Mouse (Mus musculus) myocyte (in vitro differentiated cells): Measurements from ENCODE around the gene Fkbp8. TPM values are rescaled to one million over a fixed set of nuclear protein-coding genes. Genes with fewer than 3 reads are reported as not detected.
A peak's percentile ranks its signal among the peaks of the same experiment; 100 is the strongest.

Experiments used
- H3K27me3 ChIP-seq: one replicate; pipeline ENCODE4 v1.6.1; 2011; ENCODE audit not compliant: control insufficient read depth, insufficient read depth, insufficient read length
- H3K36me3 ChIP-seq: one replicate; pipeline ENCODE4 v1.6.1; 2011; ENCODE audit not compliant: control insufficient read depth, insufficient read depth
- H3K4me2 ChIP-seq: one replicate; pipeline ENCODE4 v1.6.1; 2011; ENCODE audit warnings: low read depth, control low read depth
- H3K4me3 ChIP-seq: one replicate; pipeline ENCODE4 v1.5.1; 2011; ENCODE audit warnings: mild to moderate bottlenecking, control low read depth, moderate library complexity
- H3K79me2 ChIP-seq: one replicate; pipeline ENCODE4 v1.6.1; 2011; ENCODE audit not compliant: control insufficient read depth, insufficient read depth
- H3ac ChIP-seq: one replicate; pipeline ENCODE4 v1.6.1; 2011; ENCODE audit not compliant: control insufficient read depth, insufficient read length
- CEBPB ChIP-seq: IDR thresholded peaks from 2 replicates; pipeline ENCODE4 v1.6.1; 2011; ENCODE audit warnings: mild to moderate bottlenecking, moderate library complexity; ENCODE audit not compliant: poor library complexity, insufficient read depth, severe bottlenecking
- E2F4 ChIP-seq: IDR thresholded peaks from one replicate; pipeline ENCODE4 v1.6.1; 2011; ENCODE audit warnings: mild to moderate bottlenecking, control low read depth, moderate library complexity; ENCODE audit not compliant: insufficient read depth
- MAX ChIP-seq: IDR thresholded peaks from one replicate; pipeline ENCODE4 v1.6.1; 2011; ENCODE audit warnings: low read depth, mild to moderate bottlenecking, control low read depth
- MYOD1 ChIP-seq, 3 experiments: IDR thresholded peaks; one replicate each; pipeline ENCODE4 v1.6.1; 2011; ENCODE audit warnings: control low read depth in 2 of 3, low read depth in 2 of 3, mild to moderate bottlenecking in 2 of 3, moderate library complexity in 1 of 3; ENCODE audit not compliant: insufficient read length in 2 of 3, control insufficient read depth in 1 of 3
- MYOG ChIP-seq, 3 experiments: IDR thresholded peaks; one replicate each; pipeline ENCODE4 v1.6.1; 2011; ENCODE audit warnings: control low read depth in 2 of 3, low read depth in 2 of 3, mild to moderate bottlenecking in 2 of 3; ENCODE audit not compliant: insufficient read length in 2 of 3, control insufficient read depth in 1 of 3, insufficient read depth in 1 of 3
- POLR2A ChIP-seq: IDR thresholded peaks from one replicate; pipeline ENCODE4 v1.6.1; 2011; ENCODE audit warnings: low read depth, mild to moderate bottlenecking, control low read depth, moderate library complexity; ENCODE audit not compliant: insufficient read length
- POLR2AphosphoS2 ChIP-seq: IDR thresholded peaks from one replicate; pipeline ENCODE4 v1.6.1; 2011; ENCODE audit warnings: low read depth, control low read depth; ENCODE audit not compliant: insufficient read length
- REST ChIP-seq: IDR thresholded peaks from one replicate; pipeline ENCODE4 v1.6.1; 2011; ENCODE audit warnings: mild to moderate bottlenecking, control low read depth, moderate library complexity; ENCODE audit not compliant: insufficient read depth, insufficient read length
- SRF ChIP-seq: IDR thresholded peaks from one replicate; pipeline ENCODE4 v1.6.1; 2011; ENCODE audit warnings: low read depth; ENCODE audit not compliant: control insufficient read depth, insufficient read length
- TCF12 ChIP-seq: IDR thresholded peaks from one replicate; pipeline ENCODE4 v1.6.1; 2011; ENCODE audit warnings: mild to moderate bottlenecking, control low read depth; ENCODE audit not compliant: poor library complexity, insufficient read depth, severe bottlenecking
- TCF3 ChIP-seq: IDR thresholded peaks from one replicate; pipeline ENCODE4 v1.6.1; 2011; ENCODE audit warnings: low read depth, control low read depth; ENCODE audit not compliant: insufficient read length
- USF1 ChIP-seq: IDR thresholded peaks from one replicate; pipeline ENCODE4 v1.6.1; 2011; ENCODE audit warnings: low read depth, mild to moderate bottlenecking, control low read depth, moderate library complexity
- polyA plus RNA-seq: library from polyadenylated mRNA; unstranded; fragments of >200 nt; fragmentation: generic; extraction: Trizol; gene quantifications from one replicate; pipeline ENCODE4 v1.2.1, GENCODE M21; 2012; ENCODE audit warnings: missing spikeins

Gene Fkbp8
- polyA plus RNA-seq, 1 experiment = 329 TPM

GRCm38 (mm10) chr8:70561357-70561756, 33.8 kb downstream of the Fkbp8 start:
- H3K36me3 ChIP-seq = no peaks in the 10 kb centered on the region
- H3K79me2 ChIP-seq = peaks cover 37% of the 10 kb centered on the region
- no peak overlapping the region for H3K4me3 ChIP-seq
- TF ChIP-seq TCF12 = no peak
- TF ChIP-seq TCF3 = no peak
- TF ChIP-seq POLR2A = no peak
- no peak for TF ChIP-seq MYOD1 (IDR thresholded peaks at IDR 0.05; ENCODE audit: control insufficient read depth in 1 of 3, insufficient read length in 2 of 3, low read depth in 2 of 3)
- TF ChIP-seq SRF = no peak
- TF ChIP-seq MAX = no peak
- no peak for TF ChIP-seq E2F4
- no peak for TF ChIP-seq REST
- TF ChIP-seq MYOG (IDR thresholded peaks at IDR 0.05; ENCODE audit: control insufficient read depth in 1 of 3, insufficient read depth in 1 of 3, insufficient read length in 2 of 3, low read depth in 2 of 3) = no peak
- TF ChIP-seq USF1 = no peak
- TF ChIP-seq POLR2AphosphoS2 = no peak
- TF ChIP-seq CEBPB = no peak
- no peaks in the 10 kb centered on the region for H3K27me3 ChIP-seq
- H3ac ChIP-seq = no peak overlapping the region
- peak overlapping the region; percentile 41 for H3K4me2 ChIP-seq

GRCm38 (mm10) chr8:70561809-70562535, 34.4 kb downstream of the Fkbp8 start:
- H3K79me2 ChIP-seq = peaks cover 37% of the 10 kb centered on the region
- no peaks in the 10 kb centered on the region for H3K27me3 ChIP-seq
- H3K36me3 ChIP-seq = no peaks in the 10 kb centered on the region
- H3K4me2 ChIP-seq = peak overlapping the region; percentile 41
- no peak overlapping the region for H3ac ChIP-seq
- TF ChIP-seq POLR2A (no peak), MYOD1 (IDR thresholded peaks at IDR 0.05; ENCODE audit: control insufficient read depth in 1 of 3, insufficient read length in 2 of 3, low read depth in 2 of 3) (peak in 1 of 3 experiments; percentile 22)
- no peak overlapping the region for H3K4me3 ChIP-seq

DNA sequence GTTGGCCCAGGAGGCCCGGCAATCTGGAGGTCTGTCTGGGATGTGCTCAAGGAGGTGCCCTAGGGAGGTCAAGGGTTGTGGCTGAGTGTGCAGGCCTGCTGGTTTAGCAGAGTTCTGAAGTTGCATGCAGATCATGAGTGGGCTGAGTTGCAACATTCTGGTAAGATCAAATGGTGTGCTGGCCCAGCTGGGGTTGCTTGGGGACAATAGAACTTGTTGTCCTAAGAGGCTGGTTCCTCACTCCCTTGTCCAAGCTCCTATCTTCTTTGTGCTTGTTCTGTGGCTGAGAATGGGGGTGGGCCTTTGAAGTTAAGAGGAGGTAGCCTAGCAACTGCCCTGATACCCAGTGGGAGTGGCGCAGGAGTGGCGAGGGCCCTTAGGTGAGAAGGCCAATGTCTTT, 35.3 kb downstream of the Fkbp8 start:
- peaks cover 36% of the 10 kb centered on the region for H3K79me2 ChIP-seq
- H3ac ChIP-seq = no peak overlapping the region
- H3K4me3 ChIP-seq = no peak overlapping the region
- H3K36me3 ChIP-seq = no peaks in the 10 kb centered on the region
- H3K27me3 ChIP-seq = no peaks in the 10 kb centered on the region
- H3K4me2 ChIP-seq = no peak overlapping the region
- TF ChIP-seq POLR2A (no peak), E2F4 (no peak), SRF (no peak), TCF3 (no peak), USF1 (no peak), REST (no peak), POLR2AphosphoS2 (no peak), CEBPB (no peak), MAX (no peak), TCF12 (no peak), MYOG (IDR thresholded peaks at IDR 0.05; ENCODE audit: control insufficient read depth in 1 of 3, insufficient read depth in 1 of 3, insufficient read length in 2 of 3, low read depth in 2 of 3) (no peak), MYOD1 (IDR thresholded peaks at IDR 0.05; ENCODE audit: control insufficient read depth in 1 of 3, insufficient read length in 2 of 3, low read depth in 2 of 3) (no peak)

DNA sequence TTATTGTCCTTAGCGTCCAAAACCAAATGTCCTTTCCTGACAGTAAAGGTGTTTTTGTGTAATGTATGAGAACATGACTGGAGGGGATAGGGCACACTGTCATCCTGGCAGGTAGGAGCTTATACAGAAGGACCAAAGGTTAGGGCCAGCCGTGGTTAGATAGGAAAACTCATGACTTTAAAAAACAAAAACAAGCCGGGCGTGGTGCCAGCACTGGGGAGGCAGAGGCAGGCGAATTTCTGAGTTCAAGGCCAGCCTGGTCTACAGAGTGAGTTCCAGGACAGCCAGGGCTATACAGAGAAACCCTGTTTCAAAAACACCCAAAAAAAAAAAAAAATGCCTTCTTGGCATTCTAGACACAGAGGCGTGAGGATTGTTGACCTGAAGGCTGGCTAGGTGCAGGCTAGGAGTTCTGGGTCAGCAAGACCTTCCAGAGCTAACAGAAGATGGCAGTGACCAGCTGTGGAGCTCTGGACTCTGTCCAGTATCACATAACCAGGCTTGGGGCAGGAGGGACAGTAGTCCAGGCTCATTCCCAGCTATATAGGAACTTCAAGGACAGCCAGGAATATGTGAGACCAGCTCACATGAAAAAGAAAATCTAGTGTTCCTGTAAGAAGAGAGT, 36.4 kb downstream of the Fkbp8 start:
- H3K79me2 ChIP-seq = peaks cover 33% of the 10 kb centered on the region
- H3K4me2 ChIP-seq = no peak overlapping the region
- H3ac ChIP-seq = no peak overlapping the region
- no peak for TF ChIP-seq SRF
- no peak for TF ChIP-seq REST
- no peak for TF ChIP-seq CEBPB
- no peak for TF ChIP-seq USF1
- peak in 1 of 3 experiments; percentile 31 for TF ChIP-seq MYOD1 (IDR thresholded peaks at IDR 0.05; ENCODE audit: control insufficient read depth in 1 of 3, insufficient read length in 2 of 3, low read depth in 2 of 3)
- TF ChIP-seq MYOG (IDR thresholded peaks at IDR 0.05; ENCODE audit: control insufficient read depth in 1 of 3, insufficient read depth in 1 of 3, insufficient read length in 2 of 3, low read depth in 2 of 3) = no peak
- no peaks in the 10 kb centered on the region for H3K27me3 ChIP-seq
- H3K4me3 ChIP-seq = no peak overlapping the region
- H3K36me3 ChIP-seq = no peaks in the 10 kb centered on the region

DNA sequence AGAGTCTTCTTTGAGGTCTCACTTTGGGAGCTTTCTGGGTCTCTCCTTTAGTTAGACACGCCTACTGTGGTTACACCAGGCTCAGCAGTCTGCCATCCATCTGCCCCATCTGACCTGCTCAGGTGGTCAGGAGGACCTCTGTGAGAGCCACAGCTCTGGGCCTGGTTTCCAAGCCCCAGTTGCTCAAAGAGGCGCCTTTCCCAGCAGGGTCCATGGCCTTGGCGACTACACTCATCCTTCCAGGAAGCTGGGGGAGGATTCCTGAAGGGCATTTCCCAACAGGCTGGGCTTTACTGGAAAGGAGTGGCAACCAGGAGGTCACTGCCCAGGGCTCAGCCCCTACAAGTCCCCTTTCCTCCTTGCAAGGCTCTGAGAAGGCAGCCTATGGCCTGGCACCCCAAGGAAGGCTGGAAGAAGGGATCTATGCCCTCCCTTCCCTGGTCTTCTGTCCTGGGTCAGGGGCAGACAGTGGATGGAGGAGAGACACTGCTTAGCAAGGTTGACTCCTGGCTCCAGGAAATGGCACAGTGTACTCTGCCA, 37.2 kb downstream of the Fkbp8 start:
- Histone ChIP-seq H3K4me2 (no peak overlapping the region), H3K27me3 (no peaks in the 10 kb centered on the region), H3K4me3 (no peak overlapping the region), H3K79me2 (peaks cover 26% of the 10 kb centered on the region), H3ac (no peak overlapping the region), H3K36me3 (no peaks in the 10 kb centered on the region)
- TF ChIP-seq POLR2AphosphoS2 (no peak), SRF (no peak), USF1 (no peak), E2F4 (no peak), CEBPB (no peak), REST (no peak), MYOG (IDR thresholded peaks at IDR 0.05; ENCODE audit: control insufficient read depth in 1 of 3, insufficient read depth in 1 of 3, insufficient read length in 2 of 3, low read depth in 2 of 3) (no peak)
